Mouse (Mus musculus) embryonic facial prominence, embryonic 11.5 days (tissue): ENCODE measurements around the gene Olfr1395. TPM values are rescaled to one million over a fixed set of nuclear protein-coding genes. Genes with fewer than 3 reads are reported as not detected.

Experiments used
- ATAC-seq: fragments of 200-750 bp; cut with Nextera tagmentation; replicated peaks from 2 replicates; pipeline ENCODE4 v1.8.0; 2017; ENCODE audit warnings: low read depth; ENCODE audit not compliant: insufficient number of reproducible peaks, low FRiP score, low TSS enrichment
- DNase-seq: peaks from one replicate; pipeline ENCODE4 v3.0.0-alpha.2; 2015; ENCODE audit warnings: low spot score
- H3K27ac ChIP-seq: fragments of 300-500 bp; sonication (generic); replicated peaks from 2 replicates; pipeline ENCODE4 v1.5.1; 2014; ENCODE audit warnings: mild to moderate bottlenecking, low read depth, low read length, control low read depth
- H3K27me3 ChIP-seq: fragments of 300-500 bp; sonication (generic); 2 replicates; pipeline ENCODE4 v1.6.1; 2014; ENCODE audit warnings: mild to moderate bottlenecking, low read length, moderate library complexity, mixed read lengths; ENCODE audit not compliant: control insufficient read depth, insufficient read depth
- H3K36me3 ChIP-seq: fragments of 300-500 bp; sonication (generic); replicated peaks from 2 replicates; pipeline ENCODE4 v1.6.1; 2014; ENCODE audit warnings: low read depth, mild to moderate bottlenecking, low read length, moderate library complexity, mixed read lengths; ENCODE audit not compliant: control insufficient read depth, insufficient read depth
- H3K4me1 ChIP-seq: fragments of 300-500 bp; sonication (generic); 2 replicates; pipeline ENCODE4 v1.6.1; 2014; ENCODE audit warnings: low read length, mixed read lengths; ENCODE audit not compliant: control insufficient read depth, insufficient read depth
- H3K4me2 ChIP-seq: fragments of 300-500 bp; sonication (generic); 2 replicates; pipeline ENCODE4 v1.6.1; 2014; ENCODE audit warnings: low read depth, mild to moderate bottlenecking, control low read depth, low read length, moderate library complexity
- H3K4me3 ChIP-seq: fragments of 300-500 bp; sonication (generic); 2 replicates; pipeline ENCODE4 v1.5.1; 2014; ENCODE audit warnings: low read depth, low read length, control low read depth
- H3K9ac ChIP-seq: fragments of 300-500 bp; sonication (generic); replicated peaks from 2 replicates; pipeline ENCODE4 v1.6.1; 2014; ENCODE audit warnings: mild to moderate bottlenecking, control low read depth, low read length
- H3K9me3 ChIP-seq: fragments of 300-500 bp; sonication (generic); replicated peaks from 2 replicates; pipeline ENCODE4 v1.6.1; 2016; ENCODE audit warnings: mild to moderate bottlenecking, low read length, inconsistent platforms, mixed read lengths; ENCODE audit not compliant: control insufficient read depth
- WGBS: fragments of 180-500 bp; shearing (Covaris S2); extraction: QIAGEN DNeasy Blood & Tissue Kit; methylation state at CpG from one replicate; pipeline ENCODE4 v1.1.7; 2014; 5-methylcytosine and 5-hydroxymethylcytosine counted together
- polyA plus RNA-seq: library from polyadenylated mRNA; unstranded; fragments of >200 nt; fragmentation: Nextera tagmentation; extraction: Ambion mirVana; gene quantifications from 2 replicates; pipeline ENCODE4 v1.2.1, GENCODE M21; 2014

The Olfr1395 gene
- not detected in 2 replicates for polyA plus RNA-seq

DNA sequence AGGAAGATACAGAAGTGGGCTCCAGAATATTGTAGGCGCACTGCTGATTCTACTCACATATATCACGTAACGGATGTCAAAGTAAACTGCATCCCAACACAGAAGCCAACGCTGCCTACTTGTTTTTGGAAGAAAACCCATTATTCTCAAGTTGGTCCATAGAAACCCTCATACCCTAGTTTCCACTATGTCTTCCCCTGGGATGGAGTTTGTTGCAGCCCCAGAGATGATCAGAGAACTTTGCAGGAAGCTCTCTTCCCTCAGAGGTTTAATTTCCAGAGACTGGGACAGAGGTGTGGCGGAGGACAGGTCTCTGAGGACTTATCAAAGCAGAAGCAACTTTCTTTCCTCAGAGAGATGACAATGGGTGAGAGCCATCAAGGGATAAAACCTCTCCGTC is at the start of gene Olfr1395:
Olfr1395 (plus strand) TSS at position 301 of the 400 bp plus-strand sequence.
- Histone ChIP-seq H3K27ac (no peak within 1 kb of the TSS), H3K4me3 (no peak within 1 kb of the TSS), H3K4me2 (no peak within 1 kb of the TSS), H3K4me1 (no peaks in the 10 kb centered on the region), H3K27me3 (no peaks in the 10 kb centered on the region), H3K9me3 (no peaks in the 10 kb centered on the region), H3K36me3 (no peaks in the 10 kb centered on the region), H3K9ac (no peak within 1 kb of the TSS)
- WGBS: 91% methylated on average over 6 of the region's 6 CpGs
- ATAC-seq: no peak
- no peak for DNase-seq

DNA sequence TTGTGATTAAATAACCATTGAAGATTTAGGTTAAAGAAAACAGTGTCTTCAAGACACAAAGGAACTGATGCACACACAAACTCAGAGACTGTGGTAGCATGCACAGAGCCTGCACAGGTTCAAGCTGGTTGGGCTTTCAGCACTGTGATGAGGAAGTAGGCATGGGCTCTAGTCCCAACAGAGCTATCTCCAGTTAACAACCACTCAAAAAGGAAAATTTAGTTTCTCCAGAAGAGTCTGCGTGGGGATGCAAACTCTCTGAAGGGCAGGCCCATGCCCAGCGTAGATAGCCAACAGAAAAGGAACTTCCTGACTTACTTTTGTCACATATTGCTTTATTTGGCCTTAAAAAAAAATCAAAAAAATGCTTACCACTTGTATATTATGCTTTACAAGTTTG is 49.3 kb upstream of the Olfr1395 start:
- H3K4me1 ChIP-seq: no peaks in the 10 kb centered on the region
- H3K9ac ChIP-seq: no peak overlapping the region
- no peak overlapping the region for H3K4me3 ChIP-seq
- 84% methylated on average over 2 of the region's 2 CpGs for WGBS
- ATAC-seq: no peak
- H3K36me3 ChIP-seq: no peaks in the 10 kb centered on the region
- no peaks in the 10 kb centered on the region for H3K9me3 ChIP-seq
- no peak overlapping the region for H3K4me2 ChIP-seq
- H3K27me3 ChIP-seq: no peaks in the 10 kb centered on the region
- H3K27ac ChIP-seq: no peak overlapping the region
- DNase-seq: no peak

DNA sequence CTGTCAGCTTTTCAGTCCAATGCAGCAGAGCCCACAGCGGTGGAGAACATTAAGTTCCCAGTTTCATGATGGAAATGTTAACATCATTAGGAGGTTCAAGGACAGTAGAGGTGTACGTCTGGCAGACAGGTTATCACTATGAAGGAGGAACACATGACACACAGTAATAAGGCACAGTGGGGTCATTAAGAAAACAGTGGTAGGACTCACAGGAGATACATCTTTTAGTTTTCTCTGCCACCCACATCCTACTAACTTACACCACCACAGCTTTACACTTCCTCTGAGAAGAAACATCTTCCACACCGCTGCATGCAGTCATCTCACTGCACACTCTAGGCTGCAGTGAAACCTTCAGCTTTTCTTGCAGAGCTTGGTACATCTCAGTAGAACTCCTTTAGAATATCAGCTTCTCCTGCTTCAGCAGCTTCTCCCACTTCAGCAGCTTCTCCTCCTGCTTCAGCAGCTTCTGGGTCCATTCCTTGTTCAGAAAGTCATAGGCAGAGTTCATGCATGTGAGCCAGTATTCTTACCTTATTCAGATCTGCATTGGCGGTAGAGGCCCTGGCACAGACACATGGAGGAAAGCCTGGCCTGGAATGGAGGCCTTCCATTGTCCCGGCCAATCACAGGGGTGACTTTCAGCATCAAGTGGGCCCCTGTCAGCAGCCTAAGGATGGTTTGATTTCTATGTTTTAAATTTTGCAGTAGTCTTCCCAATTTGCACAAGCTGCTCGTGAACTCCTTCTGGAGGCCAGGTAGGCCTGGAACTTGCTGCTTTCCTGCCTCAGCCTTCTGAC is 48.0 kb upstream of the Olfr1395 start:
- ATAC-seq (no peak), DNase-seq (no peak)
- no peak overlapping the region for H3K4me3 ChIP-seq
- H3K9ac ChIP-seq: no peak overlapping the region
- no peaks in the 10 kb centered on the region for H3K9me3 ChIP-seq
- no peak overlapping the region for H3K4me2 ChIP-seq
- H3K27me3 ChIP-seq: no peaks in the 10 kb centered on the region
- 85% methylated on average over 6 of the region's 6 CpGs for WGBS
- H3K36me3 ChIP-seq: no peaks in the 10 kb centered on the region
- H3K4me1 ChIP-seq: no peaks in the 10 kb centered on the region
- H3K27ac ChIP-seq: no peak overlapping the region

DNA sequence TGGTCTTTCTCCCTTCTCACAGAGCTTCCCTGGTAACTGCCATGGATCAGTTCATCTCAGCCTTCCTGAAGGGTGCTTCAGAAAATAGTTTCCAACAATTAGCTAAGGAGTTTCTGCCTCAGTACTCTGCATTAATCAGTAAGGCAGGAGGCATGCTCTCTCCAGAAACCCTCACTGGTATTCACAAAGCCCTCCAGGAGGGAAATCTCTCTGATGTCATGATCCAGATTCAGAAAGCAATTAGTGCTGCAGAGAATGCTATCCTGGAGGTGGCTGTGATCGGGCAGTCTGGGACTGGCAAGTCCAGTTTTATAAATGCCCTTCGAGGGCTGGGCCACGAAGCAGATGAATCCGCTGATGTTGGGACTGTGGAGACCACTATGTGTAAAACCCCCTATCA is 46.7 kb upstream of the Olfr1395 start:
- H3K9ac ChIP-seq: no peak overlapping the region
- no peak overlapping the region for H3K4me2 ChIP-seq
- H3K4me3 ChIP-seq: no peak overlapping the region
- no peaks in the 10 kb centered on the region for H3K27me3 ChIP-seq
- no peaks in the 10 kb centered on the region for H3K36me3 ChIP-seq
- no peak overlapping the region for H3K27ac ChIP-seq
- WGBS: 88% methylated on average over 4 of the region's 4 CpGs
- no peaks in the 10 kb centered on the region for H3K9me3 ChIP-seq
- H3K4me1 ChIP-seq: no peaks in the 10 kb centered on the region
- ATAC-seq (no peak), DNase-seq (no peak)

DNA sequence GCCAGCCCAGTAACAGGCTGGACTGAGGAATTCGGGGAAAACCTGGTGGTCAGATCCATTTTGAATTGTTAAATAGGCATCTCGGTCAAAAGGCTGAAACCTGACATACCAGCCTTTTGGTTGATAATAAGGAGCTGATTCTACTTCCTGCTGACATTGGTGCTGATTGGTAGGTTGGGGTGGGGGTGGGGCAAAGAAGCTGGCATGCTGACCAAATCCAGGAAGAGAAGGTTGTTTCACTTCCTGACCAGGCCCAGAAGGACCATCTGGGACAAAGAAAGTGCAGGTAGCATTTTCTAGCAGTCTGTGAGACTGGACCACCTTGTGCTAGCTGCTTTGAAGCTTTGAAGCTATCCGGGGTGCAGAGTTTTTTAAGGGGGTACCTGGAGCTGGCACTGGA is 41.7 kb upstream of the Olfr1395 start:
- no peak overlapping the region for H3K27ac ChIP-seq
- no peak overlapping the region for H3K9ac ChIP-seq
- 0 out of 2 replicates have a peak, but pooled peaks cover 2% of the 10 kb centered on the region for H3K4me1 ChIP-seq
- no peak for ATAC-seq
- H3K36me3 ChIP-seq: no peaks in the 10 kb centered on the region
- no peaks in the 10 kb centered on the region for H3K27me3 ChIP-seq
- no peak for DNase-seq
- no peaks in the 10 kb centered on the region for H3K9me3 ChIP-seq
- 82% methylated on average over 3 of the region's 3 CpGs for WGBS
- no peak overlapping the region for H3K4me2 ChIP-seq
- no peak overlapping the region for H3K4me3 ChIP-seq

GRCm38 (mm10) chr11:49101500-49101899 is 40.6 kb upstream of the Olfr1395 start:
- Histone ChIP-seq H3K9me3 (no peaks in the 10 kb centered on the region), H3K27me3 (no peaks in the 10 kb centered on the region), H3K36me3 (no peaks in the 10 kb centered on the region), H3K9ac (no peak overlapping the region), H3K4me2 (no peak overlapping the region), H3K4me1 (0 out of 2 replicates have a peak, but pooled peaks cover 2% of the 10 kb centered on the region), H3K4me3 (no peak overlapping the region), H3K27ac (no peak overlapping the region)
- ATAC-seq (no peak), DNase-seq (no peak)
- 42% methylated on average over 5 of the region's 5 CpGs for WGBS

GRCm38 (mm10) chr11:49103047-49103693 is 38.9 kb upstream of the Olfr1395 start:
- WGBS: 23% methylated on average over 8 of the region's 8 CpGs
- peak; percentile 91 for DNase-seq
- H3K4me3 ChIP-seq: no peak overlapping the region
- H3K27ac ChIP-seq: no peak overlapping the region
- no peak; the same call in 1 of the 2 replicates for ATAC-seq
- H3K4me2 ChIP-seq: no peak overlapping the region
- no peaks in the 10 kb centered on the region for H3K36me3 ChIP-seq
- no peaks in the 10 kb centered on the region for H3K9me3 ChIP-seq
- H3K4me1 ChIP-seq: 0 out of 2 replicates have a peak, but pooled peaks cover 2% of the 10 kb centered on the region
- no peaks in the 10 kb centered on the region for H3K27me3 ChIP-seq
- no peak overlapping the region for H3K9ac ChIP-seq

DNA sequence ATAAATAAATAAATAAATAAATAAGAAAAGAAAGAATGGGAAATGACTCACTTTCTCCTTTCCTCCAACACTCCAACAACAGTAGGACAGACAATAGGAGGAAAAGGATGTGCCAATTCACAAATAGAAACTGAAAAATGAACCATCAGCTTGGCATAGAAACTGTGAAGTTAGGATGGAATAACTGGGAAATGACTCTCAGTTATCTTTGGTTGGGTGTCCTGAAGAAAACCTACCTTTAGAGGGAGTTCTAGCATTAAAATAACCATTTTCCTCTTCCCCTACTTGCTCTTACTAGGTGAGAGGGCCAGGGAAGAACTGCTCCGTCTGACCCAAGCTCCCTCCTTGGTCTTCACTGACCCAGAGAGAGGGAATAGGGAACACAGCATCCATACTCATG is 36.3 kb upstream of the Olfr1395 start:
- DNase-seq (no peak), ATAC-seq (no peak)
- Histone ChIP-seq H3K9ac (no peak overlapping the region), H3K4me1 (0 out of 2 replicates have a peak, but pooled peaks cover 2% of the 10 kb centered on the region), H3K36me3 (no peaks in the 10 kb centered on the region), H3K27me3 (no peaks in the 10 kb centered on the region), H3K27ac (no peak overlapping the region), H3K4me3 (no peak overlapping the region), H3K4me2 (no peak overlapping the region), H3K9me3 (no peaks in the 10 kb centered on the region)
- WGBS: 64% methylated on average over 1 of the region's 1 CpGs
